Mouse (Mus musculus) cerebellum, adult 9-11 months (tissue): ENCODE results near the gene 1700020A23Rik.

Source experiments
- DNase-seq: peaks from one replicate; pipeline ENCODE4 v3.0.0; 2022

1700020A23Rik gene

DNA sequence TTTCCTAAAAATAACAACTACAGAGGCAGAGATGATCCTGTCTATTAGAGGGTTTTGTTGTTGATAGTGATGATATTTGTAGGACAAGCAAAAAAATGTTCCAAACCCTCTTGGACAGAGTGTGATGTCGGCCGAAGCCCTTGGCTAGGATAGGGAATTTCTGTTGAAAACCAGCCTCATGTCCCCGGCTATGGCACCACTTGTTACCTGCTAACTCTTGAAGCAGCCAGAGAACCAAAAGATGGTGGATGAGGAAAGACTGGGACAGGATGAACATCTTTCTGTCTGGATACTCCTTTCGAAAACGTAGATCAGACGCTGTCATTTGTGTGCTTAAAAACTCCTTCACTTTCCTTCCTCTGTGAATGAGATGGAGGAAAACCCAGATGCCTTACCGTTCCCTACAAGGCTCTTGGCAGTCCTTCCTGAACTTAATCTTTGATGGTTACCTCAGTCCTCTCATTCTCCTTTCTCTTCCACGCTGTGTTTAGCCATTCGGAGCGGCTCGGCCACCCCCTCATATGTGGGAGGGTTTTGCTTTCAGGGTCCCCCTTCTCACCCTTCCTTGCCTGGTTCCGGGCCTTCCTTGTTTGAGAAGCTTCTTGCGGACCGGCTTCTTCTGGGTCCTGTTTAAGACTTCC, 46.1 kb downstream of the 1700020A23Rik start:
- no peak for DNase-seq

GRCm38 (mm10) chr2:130451727-130452090, 46.6 kb downstream of the 1700020A23Rik start:
- peak; percentile 37 for DNase-seq

- DNase-seq, result no peak
Observed at GRCm38 (mm10) chr2:130452266-130452665, 47.2 kb downstream of the 1700020A23Rik start.

- DNase-seq, result no peak
Observed at GRCm38 (mm10) chr2:130453421-130453820, 48.4 kb downstream of the 1700020A23Rik start.

DNA sequence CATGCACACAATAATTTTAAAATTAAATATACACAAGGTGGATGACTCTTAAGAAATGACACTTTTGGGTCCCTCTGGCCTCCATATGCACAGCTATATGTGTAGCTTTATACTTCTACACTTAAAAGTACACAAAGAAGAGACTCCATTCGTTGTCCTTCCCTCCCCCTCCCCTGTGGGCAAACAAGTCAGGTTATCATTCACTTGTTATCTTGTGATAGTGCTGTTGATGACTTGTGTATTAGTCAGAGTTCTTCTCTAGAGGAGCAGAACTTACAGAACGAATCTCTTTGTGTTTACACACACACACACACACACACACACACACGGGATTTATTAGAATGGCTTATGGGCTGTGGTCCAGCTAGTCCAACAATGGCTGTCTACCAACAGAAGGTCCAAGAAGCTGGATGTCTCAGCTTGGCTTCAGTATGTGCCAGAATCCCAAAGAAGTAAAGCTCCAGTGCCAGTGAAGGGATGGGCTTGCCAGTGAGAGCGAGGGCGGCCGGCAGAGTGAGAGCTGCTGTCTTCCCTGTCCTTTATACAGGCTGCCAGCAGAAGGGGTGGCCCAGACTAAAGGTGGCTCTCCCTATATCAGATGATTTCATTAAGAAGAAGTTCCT, 49.8 kb downstream of the 1700020A23Rik start:
- peak; percentile 79 for DNase-seq
